ENCODE assay signal across 8 mouse cellular contexts in the genomic region with DNA sequence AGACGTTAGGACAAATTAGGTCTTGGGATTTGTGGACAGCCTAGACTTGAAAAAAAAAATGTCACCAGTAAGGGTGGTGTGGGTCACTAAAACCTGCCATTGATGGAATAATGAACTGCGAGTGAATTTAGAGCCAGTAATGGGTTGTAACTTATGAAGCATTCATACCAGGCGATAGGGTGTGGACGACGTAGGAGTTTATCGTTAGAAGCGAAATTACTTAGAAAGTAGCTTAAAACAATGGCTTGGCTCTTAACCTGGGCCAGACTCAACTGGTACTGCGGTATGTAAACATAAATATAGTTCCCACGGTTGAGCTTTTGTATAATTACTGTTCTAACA. TPM values are rescaled to one million over a fixed set of nuclear protein-coding genes. Genes with fewer than 3 reads are reported as not detected.
DNase-seq lines count a peak whose midpoint lies in the region; ATAC-seq lines count a peak whose summit lies in the region.

No protein-coding gene starts in this region.

- DNase-seq in frontal cortex, postnatal 10 days (ENCODE audit: low spot score in 2 of 2), result no peak
- DNase-seq in forebrain, embryonic 14.5 days (ENCODE audit: low spot score), result no peak
- DNase-seq in right cerebral cortex, postnatal 10 days (ENCODE audit: low spot score in 2 of 2), result no peak
- DNase-seq in ovary, postnatal 36 days (ENCODE audit: low spot score), result no peak

- peak overlapping the region; percentile 95; the same call in 1 of the 2 replicates for H3K27ac ChIP-seq in forebrain, embryonic 14.5 days (ENCODE audit: low read depth, low read length)
- H3K27ac ChIP-seq in liver, embryonic 15.5 days (replicated peaks), result peak overlapping the region; percentile 99

- peak overlapping the region; percentile 77 for H3K4me2 ChIP-seq in forebrain, embryonic 14.5 days (ENCODE audit: low read length)
- peak overlapping the region; percentile 86 for H3K4me2 ChIP-seq in liver, embryonic 15.5 days

- no peaks in the 10 kb centered on the region for H3K9me3 ChIP-seq in forebrain, embryonic 14.5 days (replicated peaks; ENCODE audit: control insufficient read depth, low read length)
- H3K9me3 ChIP-seq in liver, embryonic 15.5 days (replicated peaks), result no peaks in the 10 kb centered on the region

- peak overlapping the region; percentile 71 for H3K9ac ChIP-seq in forebrain, embryonic 14.5 days (ENCODE audit: low read length)
- H3K9ac ChIP-seq in liver, embryonic 15.5 days, result peak overlapping the region; percentile 62

- H3K36me3 ChIP-seq in forebrain, embryonic 14.5 days (ENCODE audit: control insufficient read depth, insufficient read depth, low read length), result 0 out of 2 replicates have a peak, but pooled peaks cover 5% of the 10 kb centered on the region
- H3K36me3 ChIP-seq in liver, embryonic 15.5 days (replicated peaks), result no peaks in the 10 kb centered on the region

- peaks cover 18% of the 10 kb centered on the region for H3K4me1 ChIP-seq in forebrain, embryonic 14.5 days (ENCODE audit: control insufficient read depth, insufficient read depth, low read length)
- H3K4me1 ChIP-seq in liver, embryonic 15.5 days (replicated peaks), result peaks cover 25% of the 10 kb centered on the region

- peak overlapping the region; percentile 51 for H3K4me3 ChIP-seq in forebrain, embryonic 14.5 days (ENCODE audit: low read depth, low read length)
- peak overlapping the region; percentile 65 for H3K4me3 ChIP-seq in liver, embryonic 15.5 days (replicated peaks)

- H3K27me3 ChIP-seq in forebrain, embryonic 14.5 days (replicated peaks; ENCODE audit: control insufficient read depth, insufficient read depth, low read length), result no peaks in the 10 kb centered on the region
- no peaks in the 10 kb centered on the region for H3K27me3 ChIP-seq in liver, embryonic 15.5 days

- WGBS in forebrain, embryonic 14.5 days, result 6% methylated on average over 9 of the region's 9 CpGs
- WGBS in liver, embryonic 15.5 days (ENCODE audit: insufficient replicate concordance), result 5% methylated on average over 9 of the region's 9 CpGs

- ATAC-seq in frontal cortex, adult (ENCODE audit: low TSS enrichment), result peak; percentile 38
- ATAC-seq in CD4-positive, CD25-positive, alpha-beta regulatory T cell, adult 4 months, result peak; percentile 21
- peak; percentile 25 for ATAC-seq in forebrain, embryonic 14.5 days
- ATAC-seq in liver, embryonic 15.5 days (ENCODE audit: insufficient read depth), result peak; percentile 49
- no peak for ATAC-seq in cerebellum, adult (ENCODE audit: insufficient number of reproducible peaks, low FRiP score, low TSS enrichment)

RNA-seq across cellular contexts. Expression of a gene that starts 0.3 kb away (rescaled TPM):
- 10 to 100 TPM; 50.9 to 54.8 TPM for polyA plus RNA-seq in CD4-positive, CD25-positive, alpha-beta regulatory T cell, adult 4 months (2017; shearing (Covaris generic))
- 43.6 and 44.9 TPM in 2 replicates for polyA plus RNA-seq in forebrain, embryonic 14.5 days (2014; fragmentation: Nextera tagmentation; extraction: Ambion mirVana)
- 8.3 and 8.9 TPM in 2 replicates for polyA plus RNA-seq in liver, embryonic 15.5 days (2015; fragmentation: Nextera tagmentation; extraction: Ambion mirVana)

RNA-seq across cellular contexts. Expression of a gene that starts 21.6 kb away (rescaled TPM):
- 10 to 100 TPM; 12.2 to 16.8 TPM for polyA plus RNA-seq in CD4-positive, CD25-positive, alpha-beta regulatory T cell, adult 4 months (2017; shearing (Covaris generic))
- polyA plus RNA-seq in forebrain, embryonic 14.5 days (2014; fragmentation: Nextera tagmentation; extraction: Ambion mirVana), result 17.9 and 23.5 TPM in 2 replicates
- 5.3 and 6.1 TPM in 2 replicates for polyA plus RNA-seq in liver, embryonic 15.5 days (2015; fragmentation: Nextera tagmentation; extraction: Ambion mirVana)

RNA-seq across cellular contexts. Expression of a gene that starts 22.2 kb away (rescaled TPM):
- polyA plus RNA-seq in CD4-positive, CD25-positive, alpha-beta regulatory T cell, adult 4 months (2017; shearing (Covaris generic)), result 10 to 100 TPM; 33.8 to 39.0 TPM
- polyA plus RNA-seq in forebrain, embryonic 14.5 days (2014; fragmentation: Nextera tagmentation; extraction: Ambion mirVana), result 16.8 and 18.6 TPM in 2 replicates
- polyA plus RNA-seq in liver, embryonic 15.5 days (2015; fragmentation: Nextera tagmentation; extraction: Ambion mirVana), result 6.5 and 8.3 TPM in 2 replicates

RNA-seq across cellular contexts. Expression of a gene that starts 47.2 kb away (rescaled TPM):
- polyA plus RNA-seq in CD4-positive, CD25-positive, alpha-beta regulatory T cell, adult 4 months (2017; shearing (Covaris generic)), result 10 to 100 TPM; 17.9 to 25.3 TPM
- 9.2 and 10.6 TPM in 2 replicates for polyA plus RNA-seq in forebrain, embryonic 14.5 days (2014; fragmentation: Nextera tagmentation; extraction: Ambion mirVana)
- 2.4 and 3.3 TPM in 2 replicates for polyA plus RNA-seq in liver, embryonic 15.5 days (2015; fragmentation: Nextera tagmentation; extraction: Ambion mirVana)
